Mouse (Mus musculus): ENCODE results near the gene Akr1a1.
A peak's percentile ranks its signal among the peaks of the same experiment; 100 is the strongest.

DNA sequence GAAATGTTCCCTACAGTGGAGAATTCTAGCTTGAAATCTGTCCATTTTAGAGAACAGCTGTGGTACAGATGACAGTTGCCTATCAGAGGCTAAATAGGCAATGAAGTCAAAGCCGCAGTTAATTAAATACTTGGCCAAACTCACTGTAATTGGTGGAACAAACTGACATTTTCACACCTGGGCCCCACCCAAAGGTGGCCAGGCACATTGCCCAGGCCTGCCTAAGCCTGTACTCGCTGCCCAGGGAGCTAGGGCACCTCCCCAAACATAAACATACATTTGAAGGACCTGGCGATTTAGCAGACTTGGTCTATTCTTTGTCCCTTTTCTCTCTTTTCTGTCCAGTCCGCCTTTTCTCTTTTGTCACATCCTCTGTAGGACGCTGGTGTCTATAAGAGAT, 55.1 kb downstream of the Akr1a1 start, which contains the start of gene Ccdc17:
- peak; percentile 36 for TF ChIP-seq SMC3 (IDR thresholded peaks at IDR 0.05; ENCODE audit: low read depth, low read length)
- TF ChIP-seq CTCF (conservative IDR thresholded peaks at IDR 0.05 in 1 of 2, IDR thresholded peaks at IDR 0.05 in 1 of 2; ENCODE audit: low read depth in 2 of 2, low read length in 2 of 2): peak in 1 of 2 experiments; percentile 53; a peak in 2 of 4 replicates
- no peak for TF ChIP-seq BHLHE40 (IDR thresholded peaks at IDR 0.05; ENCODE audit: low read depth, low read length)
- no peak for TF ChIP-seq E2F4 (IDR thresholded peaks at IDR 0.05; ENCODE audit: insufficient replicate concordance, low read depth, low read length)
- TF ChIP-seq GABPA (IDR thresholded peaks at IDR 0.05; ENCODE audit: insufficient replicate concordance, low read depth, low read length): no peak
- no peak for TF ChIP-seq TCF12 (IDR thresholded peaks at IDR 0.05; ENCODE audit: low read depth, low read length)
- TF ChIP-seq MAX (IDR thresholded peaks at IDR 0.05; ENCODE audit: low read length): no peak; the same call in 1 of the 2 replicates
- no peak for TF ChIP-seq JUND (conservative IDR thresholded peaks at IDR 0.05; ENCODE audit: low read depth, low read length)
- no peak for TF ChIP-seq HCFC1 (IDR thresholded peaks at IDR 0.05; ENCODE audit: low read depth, low read length)
- TF ChIP-seq POLR2A (IDR thresholded peaks at IDR 0.05; ENCODE audit: low read depth, low read length): no peak
- TF ChIP-seq TBP (conservative IDR thresholded peaks at IDR 0.05; ENCODE audit: low read depth, low read length): no peak

Measured in CH12.LX (cell line).